Mouse (Mus musculus) bone marrow macrophage, adult 2 months (primary cell): ENCODE measurements around the gene Tpmt. TPM values are rescaled to one million over a fixed set of nuclear protein-coding genes. Genes with fewer than 3 reads are reported as not detected.
A peak's percentile ranks its signal among the peaks of the same experiment; 100 is the strongest.

ENCODE experiments used
- H3K27ac ChIP-seq: 2 replicates; pipeline ENCODE4 v1.5.1; 2012; ENCODE audit warnings: low read depth, low read length; ENCODE audit not compliant: insufficient read depth
- H3K4me1 ChIP-seq: 2 replicates; pipeline ENCODE4 v1.6.1; 2012; ENCODE audit warnings: low read length; ENCODE audit not compliant: control insufficient read depth, insufficient read depth
- H3K4me3 ChIP-seq: 2 replicates; pipeline ENCODE4 v1.5.1; 2012; ENCODE audit warnings: mild to moderate bottlenecking, low read length, moderate library complexity; ENCODE audit not compliant: insufficient read depth
- CTCF ChIP-seq: IDR thresholded peaks from 2 replicates; pipeline ENCODE4 v1.5.1; 2012; ENCODE audit warnings: low read depth, mild to moderate bottlenecking, low read length, moderate library complexity
- POLR2A ChIP-seq: IDR thresholded peaks from 2 replicates; pipeline ENCODE4 v1.6.1; 2012; ENCODE audit warnings: mild to moderate bottlenecking, low read depth, low read length, borderline replicate concordance
- polyA plus RNA-seq: library from polyadenylated mRNA; stranded (reverse); fragments of >200 nt; gene quantifications from 2 replicates; pipeline ENCODE4 v1.2.4, GENCODE M21; 2012; ENCODE audit not compliant: missing spikeins, insufficient read depth, insufficient read length

The Tpmt gene
- polyA plus RNA-seq, 1 experiment: 6.2 TPM

DNA sequence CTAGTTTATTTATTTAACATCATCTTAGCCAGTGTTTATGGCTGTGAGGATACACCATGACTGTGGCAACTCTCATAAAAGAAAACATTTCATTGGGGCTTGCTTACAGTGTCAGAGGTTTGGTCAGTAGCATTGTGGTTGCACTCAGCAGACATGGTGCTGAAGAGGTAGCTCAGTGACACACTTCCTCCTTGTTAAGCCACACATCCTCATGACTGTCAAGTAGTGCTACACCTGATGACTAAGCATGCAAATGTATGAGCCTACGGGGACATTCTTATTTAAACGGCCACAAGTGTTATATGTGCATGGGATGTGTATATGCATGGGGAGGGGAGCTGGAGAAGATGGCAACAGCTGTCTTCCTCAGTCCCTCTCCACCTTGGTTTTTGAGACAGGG is 60.7 kb downstream of the Tpmt start:
- H3K4me3 ChIP-seq: no peak overlapping the region
- peaks cover 36% of the 10 kb centered on the region for H3K4me1 ChIP-seq
- H3K27ac ChIP-seq: no peak overlapping the region
- TF ChIP-seq POLR2A: no peak
- TF ChIP-seq CTCF: no peak

- TF ChIP-seq CTCF (no peak), POLR2A (no peak)
- peak overlapping the region; percentile 74 for H3K27ac ChIP-seq
Measured at GRCm38 (mm10) chr13:46979836-46980490, 64.6 kb downstream of the Tpmt start.

GRCm38 (mm10) chr13:46976532-46976931 is 68.0 kb downstream of the Tpmt start:
- TF ChIP-seq POLR2A (no peak), CTCF (no peak)

More at GRCm38 (mm10) chr13:46979836-46980490, 64.6 kb downstream of the Tpmt start:
- Histone ChIP-seq H3K4me3 (peak overlapping the region; percentile 7; the same call in 1 of the 2 replicates), H3K4me1 (peaks cover 37% of the 10 kb centered on the region)

DNA sequence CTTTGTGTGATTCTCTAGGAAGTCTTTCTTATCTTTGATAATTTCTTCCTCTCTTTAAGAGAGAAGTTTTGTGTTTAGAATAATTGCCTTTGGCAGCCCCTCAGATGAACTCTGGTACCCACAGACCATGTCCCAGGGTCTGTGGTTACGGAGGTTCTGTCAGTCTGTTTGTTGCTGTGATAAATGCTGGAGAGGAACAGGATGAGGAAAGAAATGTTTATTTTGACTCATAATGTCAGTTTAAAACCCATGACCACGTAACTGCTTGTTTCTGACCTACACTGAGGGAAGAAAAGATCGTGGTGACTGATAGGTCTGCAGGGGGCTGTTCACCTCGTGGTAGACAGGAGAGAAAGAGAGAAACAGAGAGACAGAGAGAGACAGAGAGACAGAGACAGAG is 68.6 kb downstream of the Tpmt start:
- no peak overlapping the region for H3K4me3 ChIP-seq
- H3K4me1 ChIP-seq: peaks cover 23% of the 10 kb centered on the region
- H3K27ac ChIP-seq: no peak overlapping the region
- TF ChIP-seq POLR2A (no peak), CTCF (no peak)

More at GRCm38 (mm10) chr13:46976532-46976931, 68.0 kb downstream of the Tpmt start:
- H3K4me1 ChIP-seq: peaks cover 24% of the 10 kb centered on the region
- no peak overlapping the region for H3K4me3 ChIP-seq
- no peak overlapping the region for H3K27ac ChIP-seq

GRCm38 (mm10) chr13:46975031-46975551 is 69.4 kb downstream of the Tpmt start:
- TF ChIP-seq POLR2A (no peak), CTCF (no peak)
- Histone ChIP-seq H3K4me3 (no peak overlapping the region), H3K27ac (no peak overlapping the region), H3K4me1 (peaks cover 15% of the 10 kb centered on the region)

Other genes starting within 250 kb of the Tpmt start
- gene Kif13a, start 114.9 kb downstream of the Tpmt start, polyA plus RNA-seq: 18.8 and 22.0 TPM in 2 replicates
- gene Nhlrc1, start 29.9 kb downstream of the Tpmt start, polyA plus RNA-seq: 1.2 and 1.3 TPM in 2 replicates
- 11.6 and 13.7 TPM in 2 replicates for gene Kdm1b, start 1.2 kb downstream of the Tpmt start, polyA plus RNA-seq
- gene Dek, start 61.5 kb upstream of the Tpmt start, polyA plus RNA-seq: 219 and 266 TPM in 2 replicates
- gene Rnf144b, start 77.9 kb upstream of the Tpmt start, polyA plus RNA-seq: 40.2 and 44.3 TPM in 2 replicates